Mouse (Mus musculus) neural tube, embryonic 11.5 days (tissue): ENCODE results near the gene Cbx6. TPM values are rescaled to one million over a fixed set of nuclear protein-coding genes. Genes with fewer than 3 reads are reported as not detected.

ENCODE experiments used
- ATAC-seq: fragments of 200-750 bp; cut with Nextera tagmentation; 2 replicates; pipeline ENCODE4 v1.8.0; 2017; ENCODE audit warnings: moderate number of reproducible peaks, mild to moderate bottlenecking, moderate TSS enrichment, moderate library complexity; ENCODE audit not compliant: insufficient read depth, low FRiP score, low TSS enrichment
- DNase-seq: peaks from one replicate; pipeline ENCODE4 v3.0.0-alpha.2; 2015; ENCODE audit warnings: low spot score
- H3K27ac ChIP-seq: fragments of 300-500 bp; sonication (generic); 2 replicates; pipeline ENCODE4 v1.5.1; 2014; ENCODE audit warnings: low read depth, mild to moderate bottlenecking, low read length
- H3K27me3 ChIP-seq: fragments of 300-500 bp; sonication (generic); 2 replicates; pipeline ENCODE4 v1.6.1; 2014; ENCODE audit warnings: mild to moderate bottlenecking, low read length, mixed read lengths; ENCODE audit not compliant: control insufficient read depth, insufficient read depth
- H3K36me3 ChIP-seq: fragments of 300-500 bp; sonication (generic); 2 replicates; pipeline ENCODE4 v1.6.1; 2014; ENCODE audit warnings: mild to moderate bottlenecking, low read length, moderate library complexity, mixed read lengths; ENCODE audit not compliant: control insufficient read depth, insufficient read depth
- H3K4me1 ChIP-seq: fragments of 300-500 bp; sonication (generic); 2 replicates; pipeline ENCODE4 v1.6.1; 2014; ENCODE audit warnings: low read length, mixed read lengths; ENCODE audit not compliant: control insufficient read depth, insufficient read depth
- H3K4me2 ChIP-seq: fragments of 300-500 bp; sonication (generic); 2 replicates; pipeline ENCODE4 v1.6.1; 2014; ENCODE audit warnings: low read depth, mild to moderate bottlenecking, moderate library complexity
- H3K4me3 ChIP-seq: fragments of 300-500 bp; sonication (generic); 2 replicates; pipeline ENCODE4 v1.5.1; 2014; ENCODE audit warnings: low read depth, low read length
- H3K9ac ChIP-seq: fragments of 300-500 bp; sonication (generic); 2 replicates; pipeline ENCODE4 v1.6.1; 2014; ENCODE audit warnings: mild to moderate bottlenecking, low read length
- H3K9me3 ChIP-seq: fragments of 300-500 bp; sonication (generic); 2 replicates; pipeline ENCODE4 v1.6.1; 2016; ENCODE audit warnings: low read length; ENCODE audit not compliant: control insufficient read depth
- WGBS: fragments of 180-500 bp; shearing (Covaris S2); extraction: QIAGEN DNeasy Blood & Tissue Kit; methylation state at CpG from one replicate; pipeline ENCODE4 v1.1.7; 2014; 5-methylcytosine and 5-hydroxymethylcytosine counted together
- polyA plus RNA-seq: library from polyadenylated mRNA; unstranded; fragments of >200 nt; fragmentation: Nextera tagmentation; extraction: Ambion mirVana; gene quantifications from 2 replicates; pipeline ENCODE4 v1.2.1, GENCODE M21; 2014

Gene Cbx6
- 17.3 and 18.0 TPM in 2 replicates for polyA plus RNA-seq

GRCm38 (mm10) chr15:79834130-79834880 is at the start of gene Cbx6, which contains the start of gene Npcd:
Cbx6 (minus strand) TSS chr15:79834688.
Npcd (minus strand) TSS chr15:79834237.
- Histone ChIP-seq H3K9me3 (no peaks in the 10 kb centered on the region), H3K27ac (peak within 1 kb of the TSS; percentile 87), H3K9ac (peak within 1 kb of the TSS; percentile 73), H3K4me3 (peak within 1 kb of the TSS; percentile 59), H3K4me1 (peaks cover 25% of the 10 kb centered on the region), H3K27me3 (no peaks in the 10 kb centered on the region), H3K36me3 (no peaks in the 10 kb centered on the region), H3K4me2 (peak within 1 kb of the TSS; percentile 87)
- WGBS: 2% methylated on average over 52 of the region's 58 CpGs
- ATAC-seq (peak; percentile 81), DNase-seq (peak; percentile 99)

- Histone ChIP-seq H3K4me2 (peak overlapping the region; percentile 56), H3K9ac (peak overlapping the region; percentile 65), H3K36me3 (no peaks in the 10 kb centered on the region), H3K4me3 (peak overlapping the region; percentile 38), H3K27me3 (no peaks in the 10 kb centered on the region), H3K27ac (peak overlapping the region; percentile 72), H3K9me3 (no peaks in the 10 kb centered on the region), H3K4me1 (no peaks in the 10 kb centered on the region)
- WGBS: under 1% methylated on average over 30 of the region's 30 CpGs
- DNase-seq (peak; percentile 96), ATAC-seq (peak; percentile 84)
Measured at GRCm38 (mm10) chr15:79883352-79883822, 48.9 kb upstream of the Cbx6 start.

GRCm38 (mm10) chr15:79882623-79883267 is 48.3 kb upstream of the Cbx6 start:
- peak overlapping the region; percentile 30 for H3K9ac ChIP-seq
- H3K27ac ChIP-seq: no peak overlapping the region
- peak; percentile 34 for DNase-seq
- H3K4me1 ChIP-seq: no peaks in the 10 kb centered on the region
- H3K4me3 ChIP-seq: no peak overlapping the region
- peak; percentile 16; the same call in 1 of the 2 replicates for ATAC-seq
- H3K36me3 ChIP-seq: no peaks in the 10 kb centered on the region
- peak overlapping the region; percentile 56 for H3K4me2 ChIP-seq
- H3K27me3 ChIP-seq: no peaks in the 10 kb centered on the region
- no peaks in the 10 kb centered on the region for H3K9me3 ChIP-seq
- WGBS: 31% methylated on average over 19 of the region's 19 CpGs

DNA sequence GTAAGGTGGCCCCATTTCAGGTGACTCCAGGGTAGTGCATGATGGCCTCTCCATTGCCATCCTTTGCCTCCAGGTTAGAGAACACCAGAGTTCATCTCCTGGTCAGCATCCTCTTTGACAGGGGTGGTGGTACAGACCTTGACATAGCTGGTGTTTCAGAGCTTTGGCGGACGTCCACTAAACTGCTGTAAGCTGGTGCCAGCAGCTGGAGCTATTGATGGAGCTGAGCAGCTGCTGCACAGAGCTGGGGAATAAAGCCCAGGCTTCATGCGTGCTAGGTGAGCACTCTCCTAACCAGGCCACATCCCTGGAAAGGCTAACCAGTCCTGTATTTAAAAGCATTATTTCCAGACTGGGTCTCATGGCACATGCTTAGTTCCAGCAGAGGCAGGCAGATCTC is 46.0 kb upstream of the Cbx6 start:
- no peak overlapping the region for H3K4me2 ChIP-seq
- 91% methylated on average over 3 of the region's 3 CpGs for WGBS
- H3K36me3 ChIP-seq: no peaks in the 10 kb centered on the region
- ATAC-seq: no peak
- peak overlapping the region; percentile 10; the same call in 1 of the 2 replicates for H3K9ac ChIP-seq
- no peak overlapping the region for H3K4me3 ChIP-seq
- DNase-seq: no peak
- H3K4me1 ChIP-seq: no peaks in the 10 kb centered on the region
- no peak overlapping the region for H3K27ac ChIP-seq
- H3K9me3 ChIP-seq: no peaks in the 10 kb centered on the region
- H3K27me3 ChIP-seq: no peaks in the 10 kb centered on the region

GRCm38 (mm10) chr15:79879319-79879718 is 44.8 kb upstream of the Cbx6 start:
- H3K4me3 ChIP-seq: no peak overlapping the region
- no peaks in the 10 kb centered on the region for H3K36me3 ChIP-seq
- H3K27me3 ChIP-seq: no peaks in the 10 kb centered on the region
- 74% methylated on average over 13 of the region's 13 CpGs for WGBS
- DNase-seq (no peak), ATAC-seq (no peak)
- no peaks in the 10 kb centered on the region for H3K4me1 ChIP-seq
- H3K27ac ChIP-seq: no peak overlapping the region
- H3K9ac ChIP-seq: no peak overlapping the region
- no peaks in the 10 kb centered on the region for H3K9me3 ChIP-seq
- no peak overlapping the region for H3K4me2 ChIP-seq

- Histone ChIP-seq H3K4me1 (no peaks in the 10 kb centered on the region), H3K9ac (no peak overlapping the region), H3K4me2 (no peak overlapping the region), H3K9me3 (no peaks in the 10 kb centered on the region), H3K4me3 (no peak overlapping the region), H3K27ac (no peak overlapping the region), H3K36me3 (no peaks in the 10 kb centered on the region), H3K27me3 (no peaks in the 10 kb centered on the region)
- 82% methylated on average over 6 of the region's 6 CpGs for WGBS
- DNase-seq (no peak), ATAC-seq (no peak)
Measured at GRCm38 (mm10) chr15:79878725-79879136, 44.2 kb upstream of the Cbx6 start.

GRCm38 (mm10) chr15:79875261-79875995 is 40.9 kb upstream of the Cbx6 start:
- WGBS: 88% methylated on average over 18 of the region's 18 CpGs
- no peak overlapping the region for H3K27ac ChIP-seq
- no peaks in the 10 kb centered on the region for H3K4me1 ChIP-seq
- no peak overlapping the region for H3K9ac ChIP-seq
- ATAC-seq: no peak
- no peaks in the 10 kb centered on the region for H3K36me3 ChIP-seq
- H3K27me3 ChIP-seq: no peaks in the 10 kb centered on the region
- H3K4me2 ChIP-seq: no peak overlapping the region
- no peak for DNase-seq
- H3K9me3 ChIP-seq: no peaks in the 10 kb centered on the region
- no peak overlapping the region for H3K4me3 ChIP-seq

DNA sequence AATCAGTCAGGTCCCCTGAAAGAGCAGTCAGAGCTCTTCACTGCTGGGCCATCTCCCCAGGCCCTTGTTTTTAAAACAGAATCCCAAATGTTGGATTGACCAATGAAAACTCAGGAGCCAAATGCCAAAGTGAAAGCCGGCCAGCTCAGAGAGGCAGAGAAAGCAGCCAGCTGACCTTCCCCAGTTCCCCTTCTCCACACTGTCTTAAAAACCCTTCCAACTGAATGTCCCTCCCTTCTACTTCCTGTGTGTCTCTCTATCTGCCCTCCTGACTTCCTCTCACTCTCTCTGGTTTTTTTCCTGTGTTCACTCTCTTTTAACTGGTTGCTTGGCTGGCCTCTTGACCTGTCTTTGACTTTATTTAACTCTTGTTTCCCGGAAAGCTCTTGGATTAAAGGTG is 39.5 kb upstream of the Cbx6 start:
- H3K36me3 ChIP-seq: no peaks in the 10 kb centered on the region
- DNase-seq: no peak
- no peak overlapping the region for H3K9ac ChIP-seq
- no peaks in the 10 kb centered on the region for H3K27me3 ChIP-seq
- WGBS: 68% methylated on average over 2 of the region's 2 CpGs
- H3K27ac ChIP-seq: no peak overlapping the region
- no peak overlapping the region for H3K4me2 ChIP-seq
- H3K4me3 ChIP-seq: no peak overlapping the region
- no peaks in the 10 kb centered on the region for H3K4me1 ChIP-seq
- no peak for ATAC-seq
- H3K9me3 ChIP-seq: no peaks in the 10 kb centered on the region
